Mouse (Mus musculus) neural tube, embryonic 11.5 days (tissue): ENCODE results near the gene Grap2. TPM values are rescaled to one million over a fixed set of nuclear protein-coding genes. Genes with fewer than 3 reads are reported as not detected.
A peak's percentile ranks its signal among the peaks of the same experiment; 100 is the strongest.

Source experiments
- ATAC-seq: fragments of 200-750 bp; cut with Nextera tagmentation; 2 replicates; pipeline ENCODE4 v1.8.0; 2017; ENCODE audit warnings: moderate number of reproducible peaks, mild to moderate bottlenecking, moderate TSS enrichment, moderate library complexity; ENCODE audit not compliant: insufficient read depth, low FRiP score, low TSS enrichment
- DNase-seq: peaks from one replicate; pipeline ENCODE4 v3.0.0-alpha.2; 2015; ENCODE audit warnings: low spot score
- H3K27ac ChIP-seq: fragments of 300-500 bp; sonication (generic); 2 replicates; pipeline ENCODE4 v1.5.1; 2014; ENCODE audit warnings: low read depth, mild to moderate bottlenecking, low read length
- H3K27me3 ChIP-seq: fragments of 300-500 bp; sonication (generic); 2 replicates; pipeline ENCODE4 v1.6.1; 2014; ENCODE audit warnings: mild to moderate bottlenecking, low read length, mixed read lengths; ENCODE audit not compliant: control insufficient read depth, insufficient read depth
- H3K36me3 ChIP-seq: fragments of 300-500 bp; sonication (generic); 2 replicates; pipeline ENCODE4 v1.6.1; 2014; ENCODE audit warnings: mild to moderate bottlenecking, low read length, moderate library complexity, mixed read lengths; ENCODE audit not compliant: control insufficient read depth, insufficient read depth
- H3K4me1 ChIP-seq: fragments of 300-500 bp; sonication (generic); 2 replicates; pipeline ENCODE4 v1.6.1; 2014; ENCODE audit warnings: low read length, mixed read lengths; ENCODE audit not compliant: control insufficient read depth, insufficient read depth
- H3K4me2 ChIP-seq: fragments of 300-500 bp; sonication (generic); 2 replicates; pipeline ENCODE4 v1.6.1; 2014; ENCODE audit warnings: low read depth, mild to moderate bottlenecking, moderate library complexity
- H3K4me3 ChIP-seq: fragments of 300-500 bp; sonication (generic); 2 replicates; pipeline ENCODE4 v1.5.1; 2014; ENCODE audit warnings: low read depth, low read length
- H3K9ac ChIP-seq: fragments of 300-500 bp; sonication (generic); 2 replicates; pipeline ENCODE4 v1.6.1; 2014; ENCODE audit warnings: mild to moderate bottlenecking, low read length
- H3K9me3 ChIP-seq: fragments of 300-500 bp; sonication (generic); 2 replicates; pipeline ENCODE4 v1.6.1; 2016; ENCODE audit warnings: low read length; ENCODE audit not compliant: control insufficient read depth
- WGBS: fragments of 180-500 bp; shearing (Covaris S2); extraction: QIAGEN DNeasy Blood & Tissue Kit; methylation state at CpG from one replicate; pipeline ENCODE4 v1.1.7; 2014; 5-methylcytosine and 5-hydroxymethylcytosine counted together
- polyA plus RNA-seq: library from polyadenylated mRNA; unstranded; fragments of >200 nt; fragmentation: Nextera tagmentation; extraction: Ambion mirVana; gene quantifications from 2 replicates; pipeline ENCODE4 v1.2.1, GENCODE M21; 2014

Gene Grap2
- polyA plus RNA-seq = 3.9 and 4.3 TPM in 2 replicates

- no peak within 1 kb of the TSS for H3K4me3 ChIP-seq
- no peak within 1 kb of the TSS for H3K4me2 ChIP-seq
- H3K9me3 ChIP-seq = no peaks in the 10 kb centered on the region
- DNase-seq (no peak), ATAC-seq (no peak)
- H3K36me3 ChIP-seq = no peaks in the 10 kb centered on the region
- H3K4me1 ChIP-seq = no peaks in the 10 kb centered on the region
- WGBS = 62% methylated on average over 12 of the region's 12 CpGs
- no peak within 1 kb of the TSS for H3K9ac ChIP-seq
- H3K27ac ChIP-seq = no peak within 1 kb of the TSS
- peaks cover under 1% of the 10 kb centered on the region; the same call in 1 of the 2 replicates for H3K27me3 ChIP-seq
These were observed at the start of gene Grap2 for GRCm38 (mm10) chr15:80572291-80572690. Grap2 (plus strand) TSS chr15:80572594.

GRCm38 (mm10) chr15:80529955-80530869 is 42.2 kb upstream of the Grap2 start:
- H3K4me2 ChIP-seq = no peak overlapping the region
- ATAC-seq (no peak), DNase-seq (peak; percentile 50)
- WGBS = 44% methylated on average over 20 of the region's 20 CpGs
- no peak overlapping the region for H3K4me3 ChIP-seq
- H3K9ac ChIP-seq = no peak overlapping the region
- no peaks in the 10 kb centered on the region for H3K27me3 ChIP-seq
- no peaks in the 10 kb centered on the region for H3K36me3 ChIP-seq
- no peaks in the 10 kb centered on the region for H3K9me3 ChIP-seq
- no peak overlapping the region for H3K27ac ChIP-seq
- H3K4me1 ChIP-seq = no peaks in the 10 kb centered on the region

GRCm38 (mm10) chr15:80531026-80531425 is 41.4 kb upstream of the Grap2 start:
- no peak overlapping the region for H3K9ac ChIP-seq
- no peak overlapping the region for H3K4me2 ChIP-seq
- H3K36me3 ChIP-seq = no peaks in the 10 kb centered on the region
- WGBS = 89% methylated on average over 9 of the region's 9 CpGs
- H3K4me3 ChIP-seq = no peak overlapping the region
- no peaks in the 10 kb centered on the region for H3K9me3 ChIP-seq
- no peaks in the 10 kb centered on the region for H3K4me1 ChIP-seq
- H3K27me3 ChIP-seq = no peaks in the 10 kb centered on the region
- ATAC-seq (no peak), DNase-seq (no peak)
- no peak overlapping the region for H3K27ac ChIP-seq

GRCm38 (mm10) chr15:80532281-80533072 is 39.9 kb upstream of the Grap2 start:
- DNase-seq (no peak), ATAC-seq (no peak)
- WGBS = 79% methylated on average over 8 of the region's 8 CpGs
- no peak overlapping the region for H3K9ac ChIP-seq
- no peaks in the 10 kb centered on the region for H3K27me3 ChIP-seq
- H3K9me3 ChIP-seq = no peaks in the 10 kb centered on the region
- no peak overlapping the region for H3K4me2 ChIP-seq
- no peak overlapping the region for H3K27ac ChIP-seq
- H3K36me3 ChIP-seq = no peaks in the 10 kb centered on the region
- H3K4me3 ChIP-seq = no peak overlapping the region
- no peaks in the 10 kb centered on the region for H3K4me1 ChIP-seq

GRCm38 (mm10) chr15:80533274-80533673 is 39.1 kb upstream of the Grap2 start:
- no peak overlapping the region for H3K4me3 ChIP-seq
- WGBS = 65% methylated on average over 6 of the region's 6 CpGs

GRCm38 (mm10) chr15:80536051-80536450 is 36.3 kb upstream of the Grap2 start:
- DNase-seq (no peak), ATAC-seq (no peak)
- Histone ChIP-seq H3K4me1 (no peaks in the 10 kb centered on the region), H3K9ac (no peak overlapping the region), H3K9me3 (no peaks in the 10 kb centered on the region), H3K4me2 (no peak overlapping the region), H3K4me3 (no peak overlapping the region), H3K36me3 (no peaks in the 10 kb centered on the region), H3K27ac (no peak overlapping the region), H3K27me3 (no peaks in the 10 kb centered on the region)
- 78% methylated on average over 2 of the region's 2 CpGs for WGBS

More at GRCm38 (mm10) chr15:80533274-80533673, 39.1 kb upstream of the Grap2 start:
- no peak for DNase-seq
- no peaks in the 10 kb centered on the region for H3K4me1 ChIP-seq
- no peak overlapping the region for H3K4me2 ChIP-seq
- H3K9ac ChIP-seq = no peak overlapping the region
- no peak for ATAC-seq
- no peaks in the 10 kb centered on the region for H3K27me3 ChIP-seq
- H3K27ac ChIP-seq = no peak overlapping the region
- H3K36me3 ChIP-seq = no peaks in the 10 kb centered on the region
- H3K9me3 ChIP-seq = no peaks in the 10 kb centered on the region

GRCm38 (mm10) chr15:80538075-80538474 is 34.3 kb upstream of the Grap2 start:
- Histone ChIP-seq H3K9me3 (no peaks in the 10 kb centered on the region), H3K4me2 (no peak overlapping the region), H3K4me3 (no peak overlapping the region), H3K9ac (no peak overlapping the region), H3K27ac (no peak overlapping the region), H3K27me3 (no peaks in the 10 kb centered on the region), H3K4me1 (no peaks in the 10 kb centered on the region), H3K36me3 (no peaks in the 10 kb centered on the region)
- WGBS = 86% methylated on average over 2 of the region's 2 CpGs
- DNase-seq (no peak), ATAC-seq (no peak)

GRCm38 (mm10) chr15:80538671-80539340 is 33.6 kb upstream of the Grap2 start:
- H3K4me1 ChIP-seq = no peaks in the 10 kb centered on the region
- 84% methylated on average over 7 of the region's 7 CpGs for WGBS
- no peak for DNase-seq
- no peaks in the 10 kb centered on the region for H3K36me3 ChIP-seq
- no peaks in the 10 kb centered on the region for H3K27me3 ChIP-seq
- H3K9ac ChIP-seq = no peak overlapping the region
- no peak overlapping the region for H3K4me2 ChIP-seq
- no peak overlapping the region for H3K4me3 ChIP-seq
- H3K27ac ChIP-seq = no peak overlapping the region
- no peaks in the 10 kb centered on the region for H3K9me3 ChIP-seq
- ATAC-seq = no peak
